In the genomic region with DNA sequence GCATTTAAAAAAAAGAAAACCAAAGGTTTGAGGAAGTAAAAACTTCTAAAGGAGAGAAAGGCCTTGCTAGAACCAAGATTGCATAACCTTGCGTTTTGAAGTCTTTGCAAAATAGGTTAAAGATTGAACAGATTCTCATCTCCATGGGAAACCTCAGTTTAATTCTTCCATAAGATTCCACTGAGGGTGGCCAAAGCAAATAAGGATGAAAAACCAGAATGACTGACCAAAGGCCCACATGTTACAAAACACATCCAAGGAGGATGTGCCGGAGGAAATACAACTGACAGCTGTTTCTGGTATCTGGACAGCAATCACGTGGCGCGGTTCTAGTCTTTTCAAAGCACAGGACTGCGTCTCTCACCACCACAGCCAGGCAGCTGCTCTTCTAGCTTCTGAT, we compare ENCODE assay signal across 9 mouse cellular contexts. TPM values are rescaled to one million over a fixed set of nuclear protein-coding genes. Genes with fewer than 3 reads are reported as not detected.
A peak's percentile ranks its signal among the peaks of the same experiment; 100 is the strongest.
DNase-seq lines count a peak whose midpoint lies in the region; ATAC-seq and TF ChIP-seq lines count a peak whose summit lies in the region.
"Had no signal": no experiment of that assay in that cellular context is flagged by ENCODE, and none has a peak within 500 bp of the region (broad histone marks: within the 10 kb centered on the region; RNA-seq: fewer than 3 reads in every experiment).

No protein-coding gene starts in this region.

- no peak for TF ChIP-seq CTCF in midbrain, postnatal 0 days (IDR thresholded peaks at IDR 0.05)

- H3K9ac ChIP-seq in midbrain, postnatal 0 days (replicated peaks; ENCODE audit: low read length, poor library complexity, severe bottlenecking), result no peak overlapping the region
- no peak overlapping the region for H3K9ac ChIP-seq in midbrain, embryonic 14.5 days (replicated peaks; ENCODE audit: low read length)
- no peak overlapping the region for H3K9ac ChIP-seq in heart, embryonic 15.5 days

- H3K4me3 ChIP-seq in midbrain, postnatal 0 days (ENCODE audit: low read depth, low read length), result no peak overlapping the region
- no peak overlapping the region for H3K4me3 ChIP-seq in midbrain, embryonic 14.5 days (replicated peaks; ENCODE audit: low read depth, low read length)
- no peak overlapping the region for H3K4me3 ChIP-seq in heart, embryonic 15.5 days
- H3K4me3 ChIP-seq: erythroblast, embryonic 14.5 days had no signal

- no peak overlapping the region for H3K4me2 ChIP-seq in midbrain, postnatal 0 days (ENCODE audit: low read depth, low read length, poor library complexity, severe bottlenecking)
- no peak overlapping the region for H3K4me2 ChIP-seq in midbrain, embryonic 14.5 days (ENCODE audit: low read length)
- no peak overlapping the region for H3K4me2 ChIP-seq in heart, embryonic 15.5 days
- H3K4me2 ChIP-seq: midbrain, embryonic 11.5 days had no signal

- DNase-seq in midbrain, postnatal 0 days (ENCODE audit: low spot score), result peak; percentile 13
- no peak for DNase-seq in midbrain, embryonic 14.5 days
- DNase-seq in kidney, postnatal 25 days, result peak; percentile 48 to 57
- DNase-seq in thymus, postnatal 14 days, result no peak
- no peak for DNase-seq in right cerebral cortex, postnatal 4 days

- 83% methylated on average over 6 of the region's 6 CpGs for WGBS in midbrain, postnatal 0 days
- 93% methylated on average over 6 of the region's 6 CpGs for WGBS in midbrain, embryonic 14.5 days
- 49% methylated on average over 6 of the region's 6 CpGs for WGBS in heart, embryonic 15.5 days

- no peaks in the 10 kb centered on the region for H3K36me3 ChIP-seq in midbrain, postnatal 0 days (ENCODE audit: insufficient read depth, low read length)
- no peaks in the 10 kb centered on the region for H3K36me3 ChIP-seq in midbrain, embryonic 14.5 days (ENCODE audit: control insufficient read depth, insufficient read depth, low read length)
- no peaks in the 10 kb centered on the region for H3K36me3 ChIP-seq in heart, embryonic 15.5 days

- no peak for ATAC-seq in midbrain, postnatal 0 days (ENCODE audit: low FRiP score)
- no peak for ATAC-seq in midbrain, embryonic 14.5 days (ENCODE audit: low FRiP score, low TSS enrichment)
- ATAC-seq in heart, embryonic 15.5 days (replicated peaks; ENCODE audit: insufficient number of reproducible peaks, insufficient read depth, low FRiP score, low read depth), result 0 out of 2 replicates have a peak, but pooled peaks have one; percentile 39
- ATAC-seq in monocyte, adult 5-6 weeks (replicated peaks; ENCODE audit: insufficient number of reproducible peaks, low FRiP score, low TSS enrichment, poor library complexity, severe bottlenecking), result no peak

- no peaks in the 10 kb centered on the region for H3K9me3 ChIP-seq in midbrain, postnatal 0 days (ENCODE audit: low read length)
- no peaks in the 10 kb centered on the region for H3K9me3 ChIP-seq in midbrain, embryonic 14.5 days (ENCODE audit: control insufficient read depth, low read length)
- no peaks in the 10 kb centered on the region for H3K9me3 ChIP-seq in heart, embryonic 15.5 days (replicated peaks)

- H3K27me3 ChIP-seq in midbrain, postnatal 0 days (ENCODE audit: insufficient read depth, low read length), result no peaks in the 10 kb centered on the region
- H3K27me3 ChIP-seq in midbrain, embryonic 14.5 days (ENCODE audit: control insufficient read depth, insufficient read depth, low read length), result no peaks in the 10 kb centered on the region
- no peaks in the 10 kb centered on the region for H3K27me3 ChIP-seq in heart, embryonic 15.5 days

- no peak overlapping the region for H3K27ac ChIP-seq in midbrain, postnatal 0 days (ENCODE audit: low read depth, low read length)
- no peak overlapping the region for H3K27ac ChIP-seq in midbrain, embryonic 14.5 days (replicated peaks; ENCODE audit: low read depth, low read length)
- peak overlapping the region; percentile 53 for H3K27ac ChIP-seq in heart, embryonic 15.5 days

- H3K4me1 ChIP-seq in midbrain, postnatal 0 days (ENCODE audit: insufficient read depth, low read length), result no peaks in the 10 kb centered on the region
- H3K4me1 ChIP-seq in midbrain, embryonic 14.5 days (ENCODE audit: control insufficient read depth, insufficient read depth, low read length), result no peaks in the 10 kb centered on the region
- H3K4me1 ChIP-seq in heart, embryonic 15.5 days (replicated peaks), result 0 out of 2 replicates have a peak, but pooled peaks cover 3% of the 10 kb centered on the region

RNA-seq across cellular contexts. Expression of gene Adtrp, which starts 18.1 kb away (rescaled TPM):
- total RNA-seq in midbrain, postnatal 0 days (2014; rRNA removed), result not detected in 2 replicates
- not detected in 2 replicates for polyA plus RNA-seq in midbrain, postnatal 0 days (2015; fragmentation: Nextera tagmentation; extraction: Ambion mirVana)
- polyA plus RNA-seq in midbrain, embryonic 14.5 days (2014; fragmentation: Nextera tagmentation; extraction: Ambion mirVana), result not detected in 2 replicates
- polyA plus RNA-seq in heart, embryonic 15.5 days (2015; fragmentation: Nextera tagmentation; extraction: Ambion mirVana), result 0.20 and 0.29 TPM in 2 replicates
- 0.49 to 7.5 TPM in 2 of 3 replicates, not detected in the other for total RNA-seq in monocyte, adult 5-6 weeks (2017)
- polyA plus RNA-seq: erythroblast, embryonic 14.5 days; midbrain, embryonic 11.5 days had no signal

Comparison
In these comparisons a context has a peak if more than half of its experiments do, and no peak if none do; other contexts are left out.
1. DNase-seq: peak in midbrain, postnatal 0 days (single experiment) and kidney, postnatal 25 days (2 of 2); none in midbrain, embryonic 14.5 days (single experiment), thymus, postnatal 14 days (single experiment) and right cerebral cortex, postnatal 4 days (single experiment).